Mouse (Mus musculus): ENCODE data around the gene Tnnt3. TPM values are rescaled to one million over a fixed set of nuclear protein-coding genes. Genes with fewer than 3 reads are reported as not detected.
A peak's percentile ranks its signal among the peaks of the same experiment; 100 is the strongest.

Gene Tnnt3
- polyA plus RNA-seq, 1 experiment from 2014 or later: 17.1 TPM

GRCm38 (mm10) chr7:142460636-142461077, 38.0 kb upstream of the Tnnt3 start, which contains the start of gene Lsp1:
Lsp1 (plus strand) TSS chr7:142460809.
- Histone ChIP-seq H3K4me3 (ENCODE audit: low read length) (peak within 1 kb of the TSS; percentile 32), H3K36me3 (ENCODE audit: control insufficient read depth, insufficient read depth) (no peaks in the 10 kb centered on the region), H3K27ac (ENCODE audit: low read length) (peak within 1 kb of the TSS; percentile 95), H3K4me1 (ENCODE audit: control insufficient read depth, insufficient read depth, low read length) (peaks cover 68% of the 10 kb centered on the region), H3K9me3 (replicated peaks; ENCODE audit: control insufficient read depth, low read length) (no peaks in the 10 kb centered on the region), H3K4me2 (ENCODE audit: low read depth, low read length) (peak within 1 kb of the TSS; percentile 27), H3K27me3 (ENCODE audit: control insufficient read depth, insufficient read depth, low read length) (no peaks in the 10 kb centered on the region), H3K9ac (ENCODE audit: low read length) (peak within 1 kb of the TSS; percentile 31)
- no peak for ATAC-seq (replicated peaks; ENCODE audit: extremely low read depth, insufficient read depth, low FRiP score)
- 89% methylated on average over 7 of the region's 7 CpGs for WGBS

GRCm38 (mm10) chr7:142461446-142461845, 37.2 kb upstream of the Tnnt3 start:
- Histone ChIP-seq H3K4me3 (ENCODE audit: low read length) (peak overlapping the region; percentile 32), H3K4me1 (ENCODE audit: control insufficient read depth, insufficient read depth, low read length) (peaks cover 60% of the 10 kb centered on the region), H3K4me2 (ENCODE audit: low read depth, low read length) (peak overlapping the region; percentile 27), H3K9ac (ENCODE audit: low read length) (0 out of 2 replicates have a peak overlapping the region, but pooled peaks have one; percentile 11), H3K27me3 (ENCODE audit: control insufficient read depth, insufficient read depth, low read length) (no peaks in the 10 kb centered on the region), H3K27ac (ENCODE audit: low read length) (peak overlapping the region; percentile 6; the same call in 1 of the 2 replicates), H3K36me3 (ENCODE audit: control insufficient read depth, insufficient read depth) (no peaks in the 10 kb centered on the region), H3K9me3 (replicated peaks; ENCODE audit: control insufficient read depth, low read length) (no peaks in the 10 kb centered on the region)
- ATAC-seq (replicated peaks; ENCODE audit: extremely low read depth, insufficient read depth, low FRiP score): no peak
- WGBS: 69% methylated on average over 2 of the region's 2 CpGs

- Histone ChIP-seq H3K27ac (ENCODE audit: low read length) (no peak overlapping the region), H3K9ac (ENCODE audit: low read length) (peak overlapping the region; percentile 55), H3K4me3 (ENCODE audit: low read length) (peak overlapping the region; percentile 32), H3K36me3 (ENCODE audit: control insufficient read depth, insufficient read depth) (no peaks in the 10 kb centered on the region), H3K4me2 (ENCODE audit: low read depth, low read length) (peak overlapping the region; percentile 27), H3K4me1 (ENCODE audit: control insufficient read depth, insufficient read depth, low read length) (peaks cover 53% of the 10 kb centered on the region), H3K9me3 (replicated peaks; ENCODE audit: control insufficient read depth, low read length) (no peaks in the 10 kb centered on the region), H3K27me3 (ENCODE audit: control insufficient read depth, insufficient read depth, low read length) (no peaks in the 10 kb centered on the region)
- 80% methylated on average over 6 of the region's 6 CpGs for WGBS
- no peak for ATAC-seq (replicated peaks; ENCODE audit: extremely low read depth, insufficient read depth, low FRiP score)
Measured at GRCm38 (mm10) chr7:142462190-142462589, 36.4 kb upstream of the Tnnt3 start.

GRCm38 (mm10) chr7:142462594-142463078, 36.0 kb upstream of the Tnnt3 start:
- H3K9ac ChIP-seq (ENCODE audit: low read length): peak overlapping the region; percentile 55
- H3K9me3 ChIP-seq (replicated peaks; ENCODE audit: control insufficient read depth, low read length): no peaks in the 10 kb centered on the region
- peaks cover 48% of the 10 kb centered on the region for H3K4me1 ChIP-seq (ENCODE audit: control insufficient read depth, insufficient read depth, low read length)
- H3K4me3 ChIP-seq (ENCODE audit: low read length): peak overlapping the region; percentile 32
- no peak overlapping the region for H3K27ac ChIP-seq (ENCODE audit: low read length)
- WGBS: 68% methylated on average over 4 of the region's 4 CpGs
- H3K36me3 ChIP-seq (ENCODE audit: control insufficient read depth, insufficient read depth): no peaks in the 10 kb centered on the region
- H3K4me2 ChIP-seq (ENCODE audit: low read depth, low read length): peak overlapping the region; percentile 27
- no peak for ATAC-seq (replicated peaks; ENCODE audit: extremely low read depth, insufficient read depth, low FRiP score)
- no peaks in the 10 kb centered on the region for H3K27me3 ChIP-seq (ENCODE audit: control insufficient read depth, insufficient read depth, low read length)

GRCm38 (mm10) chr7:142470171-142470691, 28.4 kb upstream of the Tnnt3 start:
- ATAC-seq (replicated peaks; ENCODE audit: extremely low read depth, insufficient read depth, low FRiP score): no peak

GRCm38 (mm10) chr7:142470808-142471413, 27.7 kb upstream of the Tnnt3 start:
- peak overlapping the region; percentile 67 for H3K27ac ChIP-seq (ENCODE audit: low read length)
- no peak overlapping the region for H3K4me3 ChIP-seq (ENCODE audit: low read length)
- peaks cover 46% of the 10 kb centered on the region for H3K4me1 ChIP-seq (ENCODE audit: control insufficient read depth, insufficient read depth, low read length)
- H3K27me3 ChIP-seq (ENCODE audit: control insufficient read depth, insufficient read depth, low read length): no peaks in the 10 kb centered on the region
- H3K36me3 ChIP-seq (ENCODE audit: control insufficient read depth, insufficient read depth): no peaks in the 10 kb centered on the region
- 0 out of 2 replicates have a peak overlapping the region, but pooled peaks have one; percentile 21 for H3K9ac ChIP-seq (ENCODE audit: low read length)
- WGBS: 27% methylated on average over 4 of the region's 4 CpGs
- no peak overlapping the region for H3K4me2 ChIP-seq (ENCODE audit: low read depth, low read length)
- peak; percentile 72 for ATAC-seq (replicated peaks; ENCODE audit: extremely low read depth, insufficient read depth, low FRiP score)
- no peaks in the 10 kb centered on the region for H3K9me3 ChIP-seq (replicated peaks; ENCODE audit: control insufficient read depth, low read length)

More at GRCm38 (mm10) chr7:142470171-142470691, 28.4 kb upstream of the Tnnt3 start:
- Histone ChIP-seq H3K4me3 (ENCODE audit: low read length) (no peak overlapping the region), H3K27ac (ENCODE audit: low read length) (peak overlapping the region; percentile 67), H3K4me1 (ENCODE audit: control insufficient read depth, insufficient read depth, low read length) (peaks cover 40% of the 10 kb centered on the region), H3K9me3 (replicated peaks; ENCODE audit: control insufficient read depth, low read length) (no peaks in the 10 kb centered on the region), H3K36me3 (ENCODE audit: control insufficient read depth, insufficient read depth) (no peaks in the 10 kb centered on the region), H3K9ac (ENCODE audit: low read length) (no peak overlapping the region), H3K27me3 (ENCODE audit: control insufficient read depth, insufficient read depth, low read length) (no peaks in the 10 kb centered on the region), H3K4me2 (ENCODE audit: low read depth, low read length) (no peak overlapping the region)
- WGBS: 78% methylated on average over 7 of the region's 7 CpGs

GRCm38 (mm10) chr7:142471414-142471861, 27.2 kb upstream of the Tnnt3 start:
- Histone ChIP-seq H3K36me3 (ENCODE audit: control insufficient read depth, insufficient read depth) (no peaks in the 10 kb centered on the region), H3K27me3 (ENCODE audit: control insufficient read depth, insufficient read depth, low read length) (no peaks in the 10 kb centered on the region), H3K4me1 (ENCODE audit: control insufficient read depth, insufficient read depth, low read length) (peaks cover 50% of the 10 kb centered on the region), H3K9ac (ENCODE audit: low read length) (peak overlapping the region; percentile 65; the same call in 1 of the 2 replicates), H3K9me3 (replicated peaks; ENCODE audit: control insufficient read depth, low read length) (no peaks in the 10 kb centered on the region), H3K4me3 (ENCODE audit: low read length) (no peak overlapping the region), H3K4me2 (ENCODE audit: low read depth, low read length) (peak overlapping the region; percentile 41), H3K27ac (ENCODE audit: low read length) (peak overlapping the region; percentile 67)
- 61% methylated on average over 6 of the region's 6 CpGs for WGBS
- ATAC-seq (replicated peaks; ENCODE audit: extremely low read depth, insufficient read depth, low FRiP score): 0 out of 2 replicates have a peak, but pooled peaks have one; percentile 19

GRCm38 (mm10) chr7:142471884-142472570, 26.6 kb upstream of the Tnnt3 start:
- WGBS: 41% methylated on average over 15 of the region's 15 CpGs
- Histone ChIP-seq H3K4me1 (ENCODE audit: control insufficient read depth, insufficient read depth, low read length) (peaks cover 50% of the 10 kb centered on the region), H3K4me2 (ENCODE audit: low read depth, low read length) (peak overlapping the region; percentile 41), H3K9me3 (replicated peaks; ENCODE audit: control insufficient read depth, low read length) (no peaks in the 10 kb centered on the region), H3K4me3 (ENCODE audit: low read length) (peak overlapping the region; percentile 24), H3K36me3 (ENCODE audit: control insufficient read depth, insufficient read depth) (no peaks in the 10 kb centered on the region), H3K9ac (ENCODE audit: low read length) (peak overlapping the region; percentile 65), H3K27me3 (ENCODE audit: control insufficient read depth, insufficient read depth, low read length) (no peaks in the 10 kb centered on the region), H3K27ac (ENCODE audit: low read length) (peak overlapping the region; percentile 67)
- ATAC-seq (replicated peaks; ENCODE audit: extremely low read depth, insufficient read depth, low FRiP score): no peak
